Mouse (Mus musculus) ES-CJ7 (cell line): ENCODE measurements at regions not wholly inside any gene's neighbourhood (a gene's known extent, or its start where the extent isn't known, plus 50 kb on each side); places are given as distances from the start of the nearest gene placed in this dataset.

ENCODE experiments used
- DNase-seq: peaks from one replicate; pipeline ENCODE4 v3.0.0; 2011; ENCODE audit warnings: low read depth, low spot score

GRCm38 (mm10) chr12:42987018-42987606 lies 1223.0 kb downstream of the Dnajb9 start:
- peak; percentile 4 for DNase-seq

DNA sequence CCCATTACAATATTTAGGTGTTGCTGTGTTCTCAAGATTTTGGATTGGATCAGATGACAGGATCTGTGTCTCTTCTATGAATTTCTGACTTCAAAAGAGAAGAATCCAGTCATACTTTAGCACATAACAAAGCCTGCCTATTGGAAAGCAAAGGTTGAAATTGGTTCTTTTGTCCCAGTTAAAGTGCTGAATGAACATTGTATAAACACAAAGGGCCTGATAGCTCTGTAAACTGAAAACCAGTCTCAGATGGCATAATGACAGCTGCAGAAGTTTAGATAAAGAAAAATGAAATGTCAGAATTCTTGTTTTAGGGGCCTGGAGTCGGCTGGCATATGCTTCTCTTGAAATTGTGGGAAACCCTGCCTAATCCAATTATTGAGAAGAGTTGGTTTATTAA lies 1223.6 kb downstream of the Dnajb9 start:
- no peak for DNase-seq

DNA sequence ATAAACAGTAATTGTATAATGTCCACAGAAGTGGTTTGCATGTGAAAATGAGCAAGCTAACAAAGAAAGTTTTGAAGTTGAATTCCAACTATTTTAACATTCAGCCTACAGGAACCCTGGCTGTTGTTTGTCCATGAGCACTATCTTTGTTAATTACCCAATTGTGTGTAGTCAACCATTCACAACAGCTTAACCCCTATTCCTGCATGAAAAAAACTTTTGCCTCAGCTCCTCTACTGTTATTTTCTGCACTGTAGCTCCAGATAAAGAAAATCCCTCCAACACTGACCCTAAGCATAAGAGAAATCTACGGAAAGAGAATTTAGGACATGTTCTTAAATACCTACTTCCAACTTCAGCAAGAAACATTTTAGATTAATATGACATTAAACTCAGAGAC lies 1224.0 kb downstream of the Dnajb9 start:
- no peak for DNase-seq

- no peak for DNase-seq
These were observed 1231.3 kb downstream of the Dnajb9 start for GRCm38 (mm10) chr12:42978828-42979227.

GRCm38 (mm10) chr12:42972766-42973165 lies 1237.4 kb downstream of the Dnajb9 start:
- DNase-seq, result peak; percentile 2

- no peak for DNase-seq
These were observed 1248.6 kb downstream of the Dnajb9 start for GRCm38 (mm10) chr12:42961535-42961934.

- DNase-seq, result no peak
These were observed 1262.2 kb downstream of the Dnajb9 start for GRCm38 (mm10) chr12:42947961-42948360.

GRCm38 (mm10) chr12:42914374-42914773 lies 1295.8 kb downstream of the Dnajb9 start:
- no peak for DNase-seq
